Mouse (Mus musculus) cerebellum, adult 18-20 months (tissue): ENCODE results near the gene Il11ra2.
"Not testable (repeated sequence)": the region's sequence is repeated elsewhere in the genome, so short reads cannot be mapped to it uniquely, and the experiment has no call there.

Experiments used
- DNase-seq, 2 experiments: peaks; one replicate each; pipeline ENCODE4 v3.0.0; 2021

Gene Il11ra2

GRCm38 (mm10) chr4:42661793-42662192 is at the start of gene Il11ra2:
Il11ra2 (minus strand) TSS chr4:42661893.
- not testable (repeated sequence) for DNase-seq

GRCm38 (mm10) chr4:42682183-42682524 is 20.5 kb upstream of the Il11ra2 start:
- not testable (repeated sequence) for DNase-seq

GRCm38 (mm10) chr4:42681473-42682182 is 19.9 kb upstream of the Il11ra2 start:
- DNase-seq: not testable (repeated sequence)

- DNase-seq: not testable (repeated sequence)
Observed at GRCm38 (mm10) chr4:42680374-42681356, 19.0 kb upstream of the Il11ra2 start.

GRCm38 (mm10) chr4:42679365-42679764 is 17.7 kb upstream of the Il11ra2 start:
- DNase-seq: not testable (repeated sequence)

- DNase-seq: not testable (repeated sequence)
Observed at GRCm38 (mm10) chr4:42675415-42675814, 13.7 kb upstream of the Il11ra2 start.

GRCm38 (mm10) chr4:42654951-42655350 is 6.7 kb downstream of the Il11ra2 start, which contains the start of gene Ccl27b:
Ccl27b (plus strand) TSS chr4:42655251.
- not testable (repeated sequence) for DNase-seq

GRCm38 (mm10) chr4:42629419-42629818 is 32.3 kb downstream of the Il11ra2 start, which contains the start of gene Gm2564:
Gm2564 (plus strand) TSS chr4:42629719.
- not testable (repeated sequence) for DNase-seq

GRCm38 (mm10) chr4:42611895-42612294 is 49.8 kb downstream of the Il11ra2 start, which contains the start of gene Gm10591:
Gm10591 (plus strand) TSS chr4:42612195.
- DNase-seq: not testable (repeated sequence)
